Mouse (Mus musculus) adrenal gland, adult 10 weeks (tissue): ENCODE data around the gene Smpdl3a. TPM values are rescaled to one million over a fixed set of nuclear protein-coding genes. Genes with fewer than 3 reads are reported as not detected.

ENCODE experiments used
- polyA plus RNA-seq: library from polyadenylated mRNA; stranded (reverse); fragments of 350-450 nt; fragmentation: Illumina TruSeq; extraction: RNeasy Lipid Tissue Mini Kit (QIAGEN cat#74804); gene quantifications from one replicate; pipeline ENCODE4 v1.2.3, GENCODE M21; 2014; ENCODE audit warnings: low read depth, low replicate concordance

Smpdl3a gene
- polyA plus RNA-seq, result 83.3 TPM

GRCm38 (mm10) chr10:57794018-57794417 lies at the start of gene Smpdl3a:
Smpdl3a (plus strand) TSS chr10:57794335.

GRCm38 (mm10) chr10:57784876-57785150 lies 9.3 kb upstream of the Smpdl3a start, which contains the start of gene Fabp7:
Fabp7 (plus strand) TSS chr10:57784881.

Other genes with a start within 250 kb of the Smpdl3a start
- gene Pkib, start 162.4 kb upstream of the Smpdl3a start, polyA plus RNA-seq, result 3.4 TPM
- gene Fabp7, start 9.5 kb upstream of the Smpdl3a start, polyA plus RNA-seq, result 3.1 TPM